Mouse (Mus musculus) ES-Bruce4 (cell line): ENCODE data around the gene Rap1gds1. TPM values are rescaled to one million over a fixed set of nuclear protein-coding genes. Genes with fewer than 3 reads are reported as not detected.

Experiments
- H3K27ac ChIP-seq: 2 replicates; pipeline ENCODE4 v1.5.1; 2012; ENCODE audit warnings: low read length, inconsistent platforms; ENCODE audit not compliant: insufficient read depth
- H3K27me3 ChIP-seq: 2 replicates; pipeline ENCODE4 v1.6.1; 2012; ENCODE audit warnings: mild to moderate bottlenecking, low read length, inconsistent platforms; ENCODE audit not compliant: control insufficient read depth, poor library complexity, insufficient read depth, severe bottlenecking
- H3K36me3 ChIP-seq: 2 replicates; pipeline ENCODE4 v1.6.1; 2012; ENCODE audit warnings: inconsistent platforms, mild to moderate bottlenecking, low read length, moderate library complexity; ENCODE audit not compliant: control insufficient read depth, poor library complexity, insufficient read depth, severe bottlenecking
- H3K4me1 ChIP-seq: one replicate; pipeline ENCODE4 v1.8.1; 2011; ENCODE audit warnings: low read length; ENCODE audit not compliant: control insufficient read depth, insufficient read depth
- H3K4me3 ChIP-seq: 2 replicates; pipeline ENCODE4 v1.5.1; 2011; ENCODE audit warnings: low read depth, mild to moderate bottlenecking, low read length
- H3K9ac ChIP-seq: 2 replicates; pipeline ENCODE4 v1.6.1; 2012; ENCODE audit warnings: low read depth, mild to moderate bottlenecking, inconsistent platforms; ENCODE audit not compliant: poor library complexity, severe bottlenecking
- H3K9me3 ChIP-seq: replicated peaks from 2 replicates; pipeline ENCODE4 v1.6.1; 2012; ENCODE audit warnings: mild to moderate bottlenecking, low read length, inconsistent platforms; ENCODE audit not compliant: control insufficient read depth, poor library complexity, insufficient read depth, severe bottlenecking
- CTCF ChIP-seq: IDR thresholded peaks from one replicate; pipeline ENCODE4 v1.8.1; 2011; ENCODE audit warnings: low read depth, low read length
- EP300 ChIP-seq: IDR thresholded peaks from 2 replicates; pipeline ENCODE4 v1.6.1; 2011; ENCODE audit warnings: low read depth, low read length; ENCODE audit not compliant: insufficient read depth
- POLR2A ChIP-seq: IDR thresholded peaks from one replicate; pipeline ENCODE4 v1.8.1; 2011; ENCODE audit warnings: low read length; ENCODE audit not compliant: insufficient read depth
- polyA plus RNA-seq: library from polyadenylated mRNA; stranded (reverse); fragments of >200 nt; gene quantifications from 2 replicates; pipeline ENCODE4 v1.2.4, GENCODE M21; 2011; ENCODE audit warnings: low read depth; ENCODE audit not compliant: missing spikeins, insufficient read depth, insufficient read length

Rap1gds1 gene
- polyA plus RNA-seq, 1 experiment, result 48.6 TPM

DNA sequence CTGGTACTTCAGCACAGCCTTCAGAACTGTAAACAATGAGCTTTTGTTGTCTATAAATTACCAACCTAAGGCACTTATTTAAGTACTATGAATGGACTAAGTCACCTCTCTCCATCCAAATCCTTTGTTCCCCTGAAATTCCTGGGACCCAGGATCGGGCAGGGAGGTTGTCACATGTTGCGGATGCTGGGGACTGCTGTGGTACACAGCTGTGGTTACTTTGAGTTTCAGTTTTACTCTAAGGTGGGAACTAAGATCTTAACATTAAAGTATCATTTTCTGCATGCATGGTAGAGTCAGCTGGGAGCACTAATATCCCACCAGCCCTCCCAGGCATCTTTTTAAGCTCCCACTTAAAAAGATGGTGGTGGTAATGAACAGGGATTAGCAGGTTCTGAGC is 165.7 kb downstream of the Rap1gds1 start:
- Histone ChIP-seq H3K27ac (no peak overlapping the region), H3K9me3 (no peaks in the 10 kb centered on the region), H3K9ac (no peak overlapping the region), H3K4me3 (no peak overlapping the region), H3K27me3 (no peaks in the 10 kb centered on the region), H3K36me3 (no peaks in the 10 kb centered on the region), H3K4me1 (peaks cover 2% of the 10 kb centered on the region)
- TF ChIP-seq CTCF (no peak), POLR2A (no peak), EP300 (no peak)

DNA sequence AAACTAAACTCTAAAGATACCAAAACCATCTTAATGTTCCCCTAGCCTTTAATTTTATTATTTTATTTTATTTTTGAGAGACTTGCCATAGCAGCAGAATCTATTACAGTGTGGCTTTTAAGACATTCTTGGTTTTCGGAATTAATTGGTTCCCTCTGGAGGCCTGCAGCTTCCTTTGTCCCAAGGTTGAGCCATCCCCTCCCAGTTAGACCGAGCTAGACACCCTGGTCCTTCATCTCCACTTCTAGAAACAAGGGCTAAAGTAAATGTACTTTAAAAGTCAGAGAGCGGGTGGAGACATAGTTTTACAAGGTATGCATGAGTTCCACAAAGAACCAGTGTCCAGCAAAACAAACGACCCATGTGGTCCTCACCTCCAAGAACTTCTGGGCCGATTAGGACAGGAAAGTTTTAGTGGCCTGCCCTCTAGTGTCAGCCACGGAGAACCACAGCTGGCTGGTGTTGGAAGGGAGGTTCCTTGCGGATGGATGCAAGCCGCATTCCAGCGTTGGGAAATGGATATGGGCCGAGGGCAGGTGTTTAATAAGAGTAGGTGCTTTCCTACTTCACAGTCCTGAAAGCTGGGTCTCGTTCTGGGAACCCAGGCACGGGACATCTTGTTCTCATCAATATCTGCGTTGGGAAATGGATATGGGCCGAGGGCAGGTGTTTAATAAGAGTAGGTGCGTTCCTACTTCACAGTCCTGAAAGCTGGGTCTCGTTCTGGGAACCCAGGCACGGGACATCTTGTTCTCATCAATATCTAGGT is 168.7 kb downstream of the Rap1gds1 start:
- no peak overlapping the region for H3K9ac ChIP-seq
- no peaks in the 10 kb centered on the region for H3K9me3 ChIP-seq
- no peak overlapping the region for H3K4me3 ChIP-seq
- TF ChIP-seq POLR2A, result no peak
- peak; percentile 88 for TF ChIP-seq CTCF
- H3K4me1 ChIP-seq, result peaks cover 2% of the 10 kb centered on the region
- H3K36me3 ChIP-seq, result no peaks in the 10 kb centered on the region
- no peak overlapping the region for H3K27ac ChIP-seq
- no peaks in the 10 kb centered on the region for H3K27me3 ChIP-seq

DNA sequence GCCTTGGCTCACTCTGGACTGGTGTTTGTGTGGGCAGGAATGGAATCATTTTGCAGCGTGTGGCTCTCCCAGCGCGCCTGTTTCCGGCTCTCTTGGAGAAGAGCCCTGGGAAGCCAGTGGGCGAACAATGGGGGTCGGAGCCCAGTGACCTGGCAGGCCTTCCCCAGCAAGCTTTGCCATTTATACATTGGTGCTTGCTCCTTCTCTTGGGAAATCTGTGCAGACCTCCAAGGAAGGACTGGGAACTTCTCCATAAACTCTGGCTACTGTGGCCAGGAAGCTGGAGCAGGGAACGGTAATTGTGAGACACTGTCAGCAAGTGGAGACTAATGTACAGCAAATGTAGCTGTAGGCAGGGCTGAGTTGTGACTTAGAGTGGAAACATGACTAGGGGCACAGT is 169.3 kb downstream of the Rap1gds1 start:
- Histone ChIP-seq H3K9me3 (no peaks in the 10 kb centered on the region), H3K27ac (no peak overlapping the region)
- TF ChIP-seq POLR2A (no peak), CTCF (no peak), EP300 (no peak)

DNA sequence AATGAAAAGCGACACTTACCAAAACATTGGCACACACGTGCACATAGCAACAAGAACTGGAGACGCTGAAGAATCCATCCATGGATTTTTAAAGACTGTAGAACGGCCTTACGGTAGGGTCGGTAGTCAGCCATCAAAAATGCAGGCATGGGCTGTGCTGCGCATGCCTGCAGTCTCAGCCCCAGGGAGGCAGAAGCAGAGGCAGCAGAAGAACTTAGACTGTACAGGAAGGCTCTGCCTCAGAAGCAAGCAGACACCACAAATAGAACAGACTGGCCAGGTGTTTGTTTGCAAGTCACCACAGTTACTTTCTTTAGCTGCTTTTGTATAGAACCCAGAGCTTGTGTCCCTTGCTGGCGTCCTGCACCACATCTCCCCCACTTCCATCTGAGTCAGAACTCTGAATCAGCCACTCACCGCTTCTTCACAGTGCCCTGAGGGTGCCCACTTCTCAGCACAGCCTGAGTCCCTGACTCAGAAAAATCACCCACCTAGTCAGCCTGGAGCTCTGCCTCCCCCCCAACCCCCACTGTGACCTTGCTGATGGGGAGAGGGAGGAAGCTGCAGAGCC is 174.3 kb downstream of the Rap1gds1 start:
- Histone ChIP-seq H3K27ac (no peak overlapping the region), H3K27me3 (no peaks in the 10 kb centered on the region), H3K4me3 (no peak overlapping the region), H3K9ac (no peak overlapping the region), H3K4me1 (peaks cover under 1% of the 10 kb centered on the region), H3K9me3 (no peaks in the 10 kb centered on the region), H3K36me3 (no peaks in the 10 kb centered on the region)
- TF ChIP-seq POLR2A (no peak), EP300 (no peak), CTCF (no peak)

More for the DNA sequence above, 169.3 kb downstream of the Rap1gds1 start:
- Histone ChIP-seq H3K4me1 (peaks cover 2% of the 10 kb centered on the region), H3K36me3 (no peaks in the 10 kb centered on the region), H3K9ac (no peak overlapping the region), H3K27me3 (no peaks in the 10 kb centered on the region), H3K4me3 (no peak overlapping the region)

DNA sequence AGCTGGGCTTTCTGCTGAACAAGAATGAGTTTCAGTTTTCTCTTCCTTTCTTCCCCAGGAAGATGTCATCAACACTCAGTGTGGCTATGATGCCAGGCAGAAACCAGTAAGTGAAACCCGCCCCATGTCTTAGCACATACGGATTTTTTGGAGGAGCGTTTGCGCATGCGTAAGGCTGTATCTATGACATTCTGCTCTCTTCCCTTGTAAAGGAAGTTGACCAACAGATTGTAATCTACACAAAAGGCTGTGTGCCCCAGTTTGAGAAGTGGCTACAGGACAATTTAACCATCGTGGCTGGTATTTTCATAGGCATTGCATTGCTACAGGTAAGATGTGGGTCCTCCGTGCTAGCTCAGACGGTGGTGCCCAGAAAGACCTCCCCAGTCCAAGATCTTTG is 176.9 kb downstream of the Rap1gds1 start:
- H3K36me3 ChIP-seq, result no peaks in the 10 kb centered on the region
- TF ChIP-seq POLR2A, result no peak
- no peak for TF ChIP-seq CTCF
- no peak for TF ChIP-seq EP300
- H3K4me3 ChIP-seq, result no peak overlapping the region

DNA sequence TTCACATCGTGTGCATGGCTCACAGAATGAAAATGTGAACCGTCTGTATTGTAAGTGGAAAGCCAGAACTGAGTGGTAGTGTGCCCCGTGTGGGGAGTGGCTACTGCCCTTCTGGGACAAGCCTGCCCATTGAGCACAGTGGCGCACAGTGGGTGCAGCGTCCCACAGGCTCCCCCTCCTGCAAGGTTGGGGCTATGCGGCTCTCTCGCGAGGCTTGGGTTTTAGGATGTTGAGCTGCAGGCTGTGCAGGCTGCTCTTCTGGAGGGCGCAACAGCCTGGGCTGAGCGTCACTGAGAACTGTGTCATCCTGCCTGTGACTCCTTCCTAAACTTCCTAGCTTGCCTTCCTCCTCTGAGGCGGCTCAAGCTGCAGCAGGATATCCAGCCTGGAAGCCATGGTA is 177.5 kb downstream of the Rap1gds1 start:
- no peak for TF ChIP-seq CTCF
- TF ChIP-seq EP300, result no peak
- TF ChIP-seq POLR2A, result no peak
- no peaks in the 10 kb centered on the region for H3K27me3 ChIP-seq
- H3K4me1 ChIP-seq, result no peaks in the 10 kb centered on the region
- H3K9me3 ChIP-seq, result no peaks in the 10 kb centered on the region
- H3K9ac ChIP-seq, result peak overlapping the region; percentile 30
- no peak overlapping the region for H3K27ac ChIP-seq
- no peaks in the 10 kb centered on the region for H3K36me3 ChIP-seq
- peak overlapping the region; percentile 33 for H3K4me3 ChIP-seq

More for the DNA sequence above, 176.9 kb downstream of the Rap1gds1 start:
- Histone ChIP-seq H3K9me3 (no peaks in the 10 kb centered on the region), H3K27ac (no peak overlapping the region), H3K27me3 (no peaks in the 10 kb centered on the region), H3K4me1 (no peaks in the 10 kb centered on the region), H3K9ac (no peak overlapping the region)
